ENCODE assay signal across 28 mouse cellular contexts in genomic region chr6:117928746-117929145, GRCm38 (mm10). TPM values are rescaled to one million over a fixed set of nuclear protein-coding genes. Genes with fewer than 3 reads are reported as not detected.
A peak's percentile ranks its signal among the peaks of the same experiment; 100 is the strongest.
DNase-seq lines count a peak whose midpoint lies in the region; ATAC-seq and TF ChIP-seq lines count a peak whose summit lies in the region.
"Had no signal": no experiment of that assay in that cellular context is flagged by ENCODE, and none has a peak within 500 bp of the region (broad histone marks: within the 10 kb centered on the region; RNA-seq: fewer than 3 reads in every experiment).

No protein-coding gene starts in this region.

- no peak for TF ChIP-seq RAD21 in MEL (IDR thresholded peaks at IDR 0.05; ENCODE audit: low read depth, low read length)

- no peak overlapping the region for H3K9ac ChIP-seq in heart, embryonic 13.5 days
- H3K9ac ChIP-seq in heart, embryonic 12.5 days: no peak overlapping the region
- H3K9ac ChIP-seq in heart, embryonic 16.5 days (ENCODE audit: low read length): no peak overlapping the region
- H3K9ac ChIP-seq in MEL (ENCODE audit: control insufficient read depth, low read depth, low read length, poor library complexity, severe bottlenecking): no peak overlapping the region
- H3K9ac ChIP-seq: embryonic facial prominence, embryonic 13.5 days; forebrain, embryonic 12.5 days; forebrain, embryonic 15.5 days; hindbrain, embryonic 12.5 days; hindbrain, embryonic 15.5 days had no signal

- TF ChIP-seq EP300 in MEL (IDR thresholded peaks at IDR 0.05; ENCODE audit: low read depth in 1 of 2, low read length in 2 of 2): no peak

- TF ChIP-seq POLR2A in MEL (IDR thresholded peaks at IDR 0.05; ENCODE audit: control insufficient read depth in 1 of 2, insufficient read depth in 1 of 2, low read depth in 1 of 2, low read length in 2 of 2, poor library complexity in 1 of 2): no peak
- no peak for TF ChIP-seq POLR2A in myocyte (IDR thresholded peaks at IDR 0.05; ENCODE audit: insufficient read length, low read depth)

- H3K4me2 ChIP-seq in heart, embryonic 13.5 days: no peak overlapping the region
- H3K4me2 ChIP-seq in heart, embryonic 12.5 days: no peak overlapping the region
- H3K4me2 ChIP-seq in heart, embryonic 16.5 days (ENCODE audit: low read depth, low read length): no peak overlapping the region
- no peak overlapping the region for H3K4me2 ChIP-seq in myocyte (ENCODE audit: low read depth)
- H3K4me2 ChIP-seq: embryonic facial prominence, embryonic 13.5 days; forebrain, embryonic 12.5 days; forebrain, embryonic 15.5 days; heart, embryonic 11.5 days; hindbrain, embryonic 12.5 days; hindbrain, embryonic 15.5 days had no signal

- H3K79me2 ChIP-seq in MEL (ENCODE audit: control insufficient read depth, insufficient read depth, low read length, poor library complexity) (no peaks in the 10 kb centered on the region), myocyte (ENCODE audit: control insufficient read depth, insufficient read depth) (no peaks in the 10 kb centered on the region)

- no peak overlapping the region for H3ac ChIP-seq in myocyte (ENCODE audit: control insufficient read depth, insufficient read length)

- no peak overlapping the region for H3K4me3 ChIP-seq in heart, embryonic 13.5 days
- H3K4me3 ChIP-seq in heart, embryonic 12.5 days: no peak overlapping the region
- H3K4me3 ChIP-seq in heart, embryonic 16.5 days (ENCODE audit: low read length): no peak overlapping the region
- H3K4me3 ChIP-seq in MEL (ENCODE audit: control insufficient read depth in 1 of 2, insufficient read depth in 1 of 2, low read depth in 2 of 2, low read length in 2 of 2) (no peak overlapping the region), myocyte (no peak overlapping the region)
- H3K4me3 ChIP-seq: embryonic facial prominence, embryonic 10.5 days; embryonic facial prominence, embryonic 13.5 days; erythroblast, embryonic 14.5 days; forebrain, embryonic 12.5 days; forebrain, embryonic 15.5 days; hindbrain, embryonic 12.5 days; hindbrain, embryonic 15.5 days had no signal

- H3K27ac ChIP-seq in heart, embryonic 13.5 days (replicated peaks): peak overlapping the region; percentile 13; the same call in 1 of the 2 replicates
- no peak overlapping the region for H3K27ac ChIP-seq in heart, embryonic 12.5 days (ENCODE audit: poor library complexity, severe bottlenecking)
- H3K27ac ChIP-seq in heart, embryonic 16.5 days (ENCODE audit: low read length): peak overlapping the region; percentile 25
- H3K27ac ChIP-seq in MEL (ENCODE audit: control insufficient read depth, low read depth, low read length): no peak overlapping the region
- H3K27ac ChIP-seq: embryonic facial prominence, embryonic 10.5 days; embryonic facial prominence, embryonic 13.5 days; forebrain, embryonic 12.5 days; forebrain, embryonic 15.5 days; hindbrain, embryonic 12.5 days; hindbrain, embryonic 15.5 days had no signal

- H3K27me3 ChIP-seq in heart, embryonic 13.5 days (replicated peaks): no peaks in the 10 kb centered on the region
- no peaks in the 10 kb centered on the region for H3K27me3 ChIP-seq in heart, embryonic 12.5 days (replicated peaks)
- H3K27me3 ChIP-seq in heart, embryonic 16.5 days (ENCODE audit: control insufficient read depth, insufficient read depth, low read length): no peaks in the 10 kb centered on the region
- no peaks in the 10 kb centered on the region for H3K27me3 ChIP-seq in MEL (ENCODE audit: control insufficient read depth in 1 of 2, insufficient read depth in 2 of 2, low read length in 2 of 2)
- H3K27me3 ChIP-seq in myocyte (ENCODE audit: control insufficient read depth, insufficient read depth, insufficient read length): no peaks in the 10 kb centered on the region
- H3K27me3 ChIP-seq: embryonic facial prominence, embryonic 13.5 days; forebrain, embryonic 12.5 days; forebrain, embryonic 15.5 days; hindbrain, embryonic 12.5 days; hindbrain, embryonic 15.5 days had no signal

- peaks cover 14% of the 10 kb centered on the region for H3K4me1 ChIP-seq in heart, embryonic 13.5 days
- H3K4me1 ChIP-seq in heart, embryonic 12.5 days (replicated peaks): peaks cover 12% of the 10 kb centered on the region
- H3K4me1 ChIP-seq in heart, embryonic 16.5 days (ENCODE audit: control insufficient read depth, insufficient read depth, low read length): peaks cover 21% of the 10 kb centered on the region
- no peaks in the 10 kb centered on the region for H3K4me1 ChIP-seq in MEL (ENCODE audit: control insufficient read depth in 1 of 2, insufficient read depth in 2 of 2, low read length in 2 of 2)
- H3K4me1 ChIP-seq: embryonic facial prominence, embryonic 10.5 days; embryonic facial prominence, embryonic 13.5 days; forebrain, embryonic 12.5 days; forebrain, embryonic 15.5 days; hindbrain, embryonic 12.5 days; hindbrain, embryonic 15.5 days had no signal

- ATAC-seq in heart, embryonic 13.5 days (ENCODE audit: extremely low read depth, insufficient number of reproducible peaks, low FRiP score, low TSS enrichment): no peak
- ATAC-seq in heart, embryonic 12.5 days (ENCODE audit: insufficient number of reproducible peaks, low FRiP score): no peak
- no peak for ATAC-seq in heart, embryonic 16.5 days (replicated peaks; ENCODE audit: extremely low read depth, insufficient read depth, low FRiP score)
- ATAC-seq: activated CD4-positive, CD25-positive, alpha-beta regulatory T cell, adult 4 months; CD4-positive, CD25-positive, alpha-beta regulatory T cell, adult 4 months; forebrain, embryonic 15.5 days; intestine, postnatal 0 days had no signal

- DNase-seq in heart, adult 8-10 months (ENCODE audit: low spot score): no peak
- peak; percentile 30 for DNase-seq in MEL (ENCODE audit: low read depth, low spot score)
- DNase-seq: adrenal gland, adult 8-10 months; adrenal gland, postnatal 25 days; cerebellum, adult 11-12 months; cerebellum, adult 8-10 months; cerebellum, postnatal 10 days; cerebellum, postnatal 36 days; embryo, embryonic 11 days; gastrocnemius, postnatal 25 days; kidney, adult 2 months had no signal

- H3K9me3 ChIP-seq in heart, embryonic 13.5 days: no peaks in the 10 kb centered on the region
- H3K9me3 ChIP-seq in heart, embryonic 12.5 days (replicated peaks): no peaks in the 10 kb centered on the region
- H3K9me3 ChIP-seq in heart, embryonic 16.5 days (replicated peaks; ENCODE audit: control insufficient read depth, low read length): no peaks in the 10 kb centered on the region
- no peaks in the 10 kb centered on the region for H3K9me3 ChIP-seq in MEL (replicated peaks; ENCODE audit: insufficient read depth, low read length)
- H3K9me3 ChIP-seq: embryonic facial prominence, embryonic 10.5 days; embryonic facial prominence, embryonic 13.5 days; forebrain, embryonic 12.5 days; forebrain, embryonic 15.5 days; hindbrain, embryonic 12.5 days; hindbrain, embryonic 15.5 days had no signal

- peaks cover 51% of the 10 kb centered on the region for H3K36me3 ChIP-seq in heart, embryonic 13.5 days
- peaks cover 45% of the 10 kb centered on the region for H3K36me3 ChIP-seq in heart, embryonic 12.5 days
- H3K36me3 ChIP-seq in heart, embryonic 16.5 days (ENCODE audit: control insufficient read depth, insufficient read depth): peaks cover 30% of the 10 kb centered on the region
- H3K36me3 ChIP-seq in MEL (ENCODE audit: control insufficient read depth in 1 of 2, insufficient read depth in 2 of 2, low read length in 2 of 2): peaks cover 0 to 4% of the 10 kb centered on the region in 2 experiments; a peak in 1 of 4 replicates
- peaks cover 38% of the 10 kb centered on the region for H3K36me3 ChIP-seq in myocyte (ENCODE audit: control insufficient read depth, insufficient read depth)

- TF ChIP-seq CTCF in MEL (IDR thresholded peaks at IDR 0.05 in 2 of 3, conservative IDR thresholded peaks at IDR 0.05 in 1 of 3; ENCODE audit: control insufficient read depth in 1 of 3, insufficient read depth in 1 of 3, low read depth in 2 of 3, low read length in 3 of 3, poor library complexity in 1 of 3, severe bottlenecking in 1 of 3): no peak

- 66% methylated on average over 5 of the region's 5 CpGs for WGBS in heart, embryonic 13.5 days
- 72% methylated on average over 5 of the region's 5 CpGs for WGBS in heart, embryonic 12.5 days
- 49% methylated on average over 5 of the region's 5 CpGs for WGBS in heart, embryonic 16.5 days

TF ChIP-seq in MEL, 35 proteins besides CTCF, POLR2A, EP300 and RAD21:
- TF ChIP-seq UBTF (IDR thresholded peaks at IDR 0.05; ENCODE audit: borderline replicate concordance, insufficient read depth, low read depth, low read length) (no peak), POLR2AphosphoS2 (IDR thresholded peaks at IDR 0.05; ENCODE audit: low read length) (0 out of 2 replicates have a peak, but pooled peaks have one; percentile 13)

TF ChIP-seq in myocyte, 11 proteins besides CTCF, POLR2A, EP300 and RAD21:
- TF ChIP-seq MYOG (IDR thresholded peaks at IDR 0.05; ENCODE audit: control insufficient read depth in 1 of 3, insufficient read depth in 1 of 3, insufficient read length in 2 of 3, low read depth in 2 of 3): no peak
- TF ChIP-seq CEBPB (IDR thresholded peaks at IDR 0.05; ENCODE audit: insufficient read depth, poor library complexity, severe bottlenecking): no peak
- peak; percentile 20 for TF ChIP-seq POLR2AphosphoS2 (IDR thresholded peaks at IDR 0.05; ENCODE audit: insufficient read length, low read depth)
- TF ChIP-seq REST (IDR thresholded peaks at IDR 0.05; ENCODE audit: insufficient read depth, insufficient read length): no peak
- TF ChIP-seq USF1 (IDR thresholded peaks at IDR 0.05; ENCODE audit: low read depth): no peak
- TF ChIP-seq MAX (IDR thresholded peaks at IDR 0.05; ENCODE audit: low read depth): no peak

RNA-seq across cellular contexts. Expression of gene Fxyd4, which starts 8.7 kb away (rescaled TPM):
- 1.9 and 2.5 TPM in 2 replicates for polyA plus RNA-seq in heart, embryonic 13.5 days (2015; fragmentation: Nextera tagmentation; extraction: Ambion mirVana)
- 1.2 and 1.5 TPM in 2 replicates for polyA plus RNA-seq in heart, embryonic 12.5 days (2016; fragmentation: Nextera tagmentation; extraction: Ambion mirVana)
- polyA plus RNA-seq in heart, embryonic 16.5 days (2015; fragmentation: Nextera tagmentation; extraction: Ambion mirVana): 1.8 and 1.9 TPM in 2 replicates
- total RNA-seq in heart, adult 8-10 months (2022): not detected
- total RNA-seq in MEL (2012; rRNA removed): not detected in 2 replicates
- under 1 TPM in 1 of 2 experiments, not detected in 1; 0.22 TPM for polyA plus RNA-seq in MEL (2012; ENCODE audit: insufficient read depth in 1 of 2, insufficient read length in 2 of 2, low read depth in 1 of 2, low replicate concordance in 2 of 2, missing spikeins in 1 of 2)
- 0.64 TPM for polyA plus RNA-seq in myocyte (2012; fragmentation: generic; extraction: Trizol)
- total RNA-seq: adrenal gland, adult 8-10 months; adrenal gland, postnatal 25 days; gastrocnemius, adult 8-10 months; gastrocnemius, postnatal 25 days had no signal
- polyA plus RNA-seq: brain, embryonic 14.5 days; erythroblast, embryonic 14.5 days had no signal

RNA-seq across cellular contexts. Expression of gene Hnrnpf, which starts 28.6 kb away (rescaled TPM):
- 440 and 506 TPM in 2 replicates for polyA plus RNA-seq in heart, embryonic 13.5 days (2015; fragmentation: Nextera tagmentation; extraction: Ambion mirVana)
- 530 and 545 TPM in 2 replicates for polyA plus RNA-seq in heart, embryonic 12.5 days (2016; fragmentation: Nextera tagmentation; extraction: Ambion mirVana)
- 528 and 599 TPM in 2 replicates for polyA plus RNA-seq in heart, embryonic 16.5 days (2015; fragmentation: Nextera tagmentation; extraction: Ambion mirVana)
- total RNA-seq in heart, adult 8-10 months (2022): 100 to 1,000 TPM; 170 to 189 (median 180) TPM
- 868 and 882 TPM in 2 replicates for total RNA-seq in MEL (2012; rRNA removed)
- polyA plus RNA-seq in MEL (2012; ENCODE audit: insufficient read depth in 1 of 2, insufficient read length in 2 of 2, low read depth in 1 of 2, low replicate concordance in 2 of 2, missing spikeins in 1 of 2) (1,000 to 10,000 TPM in 1 of 2 experiments, 100 to 1,000 TPM in 1; 722 to 2,287 TPM), myocyte (2012; fragmentation: generic; extraction: Trizol) (186 TPM)

Comparison
In these comparisons a context has a peak if more than half of its experiments do, and no peak if none do; other contexts are left out.
1. H3K27ac ChIP-seq: peak in heart, embryonic 13.5 days (single experiment) and heart, embryonic 16.5 days (single experiment); none in heart, embryonic 12.5 days (single experiment) and MEL (single experiment).